Mouse (Mus musculus): Measurements from ENCODE around the gene Espnl. TPM values are rescaled to one million over a fixed set of nuclear protein-coding genes. Genes with fewer than 3 reads are reported as not detected.

Espnl gene
- 0.04 TPM in 2 replicates for polyA plus RNA-seq (2015; fragmentation: Nextera tagmentation; extraction: Ambion mirVana)

GRCm38 (mm10) chr1:91321760-91322438 lies at the start of gene Espnl:
Espnl (plus strand) TSS chr1:91322075.
- 0 out of 2 replicates have a peak, but pooled peaks cover 4% of the 10 kb centered on the region for H3K4me1 ChIP-seq
- no peak within 1 kb of the TSS for H3K9ac ChIP-seq
- no peak for ATAC-seq (ENCODE audit: insufficient number of reproducible peaks, low FRiP score, low TSS enrichment, low read depth)
- no peak within 1 kb of the TSS for H3K4me3 ChIP-seq
- H3K27me3 ChIP-seq, result no peaks in the 10 kb centered on the region
- H3K27ac ChIP-seq, result no peak within 1 kb of the TSS
- 65% methylated on average over 19 of the region's 19 CpGs for WGBS
- H3K4me2 ChIP-seq, result no peak within 1 kb of the TSS
- H3K9me3 ChIP-seq, result no peaks in the 10 kb centered on the region
- no peaks in the 10 kb centered on the region for H3K36me3 ChIP-seq

- Histone ChIP-seq H3K4me3 (no peak overlapping the region), H3K27me3 (no peaks in the 10 kb centered on the region), H3K27ac (peak overlapping the region; percentile 47), H3K9ac (no peak overlapping the region), H3K4me2 (no peak overlapping the region), H3K9me3 (no peaks in the 10 kb centered on the region), H3K4me1 (no peaks in the 10 kb centered on the region; the same call in 1 of the 2 replicates), H3K36me3 (peaks cover 25% of the 10 kb centered on the region)
- WGBS, result 79% methylated on average over 2 of the region's 2 CpGs
- ATAC-seq (ENCODE audit: insufficient number of reproducible peaks, low FRiP score, low TSS enrichment, low read depth), result peak; percentile 71
Observed at GRCm38 (mm10) chr1:91272260-91272659, 49.6 kb upstream of the Espnl start.

- H3K36me3 ChIP-seq, result peaks cover 51% of the 10 kb centered on the region
- H3K9me3 ChIP-seq, result no peaks in the 10 kb centered on the region
- H3K9ac ChIP-seq, result no peak overlapping the region
- 93% methylated on average over 4 of the region's 4 CpGs for WGBS
- H3K27me3 ChIP-seq, result no peaks in the 10 kb centered on the region
- no peak overlapping the region for H3K4me3 ChIP-seq
- H3K4me1 ChIP-seq, result no peaks in the 10 kb centered on the region; the same call in 1 of the 2 replicates
- H3K4me2 ChIP-seq, result no peak overlapping the region
- H3K27ac ChIP-seq, result no peak overlapping the region
- no peak for ATAC-seq (ENCODE audit: insufficient number of reproducible peaks, low FRiP score, low TSS enrichment, low read depth)
Observed at GRCm38 (mm10) chr1:91276581-91276980, 45.3 kb upstream of the Espnl start.

GRCm38 (mm10) chr1:91277480-91277879 lies 44.4 kb upstream of the Espnl start:
- Histone ChIP-seq H3K27ac (no peak overlapping the region), H3K27me3 (no peaks in the 10 kb centered on the region), H3K36me3 (peaks cover 51% of the 10 kb centered on the region), H3K4me1 (no peaks in the 10 kb centered on the region; the same call in 1 of the 2 replicates), H3K4me3 (no peak overlapping the region), H3K9ac (no peak overlapping the region), H3K9me3 (no peaks in the 10 kb centered on the region), H3K4me2 (no peak overlapping the region)
- ATAC-seq (ENCODE audit: insufficient number of reproducible peaks, low FRiP score, low TSS enrichment, low read depth), result no peak
- WGBS, result 80% methylated on average over 2 of the region's 2 CpGs

GRCm38 (mm10) chr1:91278410-91279119 lies 43.3 kb upstream of the Espnl start:
- WGBS, result 98% methylated on average over 3 of the region's 3 CpGs
- no peaks in the 10 kb centered on the region for H3K9me3 ChIP-seq
- H3K36me3 ChIP-seq, result peaks cover 52% of the 10 kb centered on the region
- no peak overlapping the region for H3K4me2 ChIP-seq
- H3K9ac ChIP-seq, result no peak overlapping the region
- H3K27me3 ChIP-seq, result no peaks in the 10 kb centered on the region
- no peak overlapping the region for H3K4me3 ChIP-seq
- no peak overlapping the region for H3K27ac ChIP-seq
- ATAC-seq (ENCODE audit: insufficient number of reproducible peaks, low FRiP score, low TSS enrichment, low read depth), result no peak
- no peaks in the 10 kb centered on the region for H3K4me1 ChIP-seq

GRCm38 (mm10) chr1:91279126-91279525 lies 42.7 kb upstream of the Espnl start:
- ATAC-seq (ENCODE audit: insufficient number of reproducible peaks, low FRiP score, low TSS enrichment, low read depth), result no peak
- H3K4me2 ChIP-seq, result no peak overlapping the region
- H3K4me1 ChIP-seq, result no peaks in the 10 kb centered on the region
- no peaks in the 10 kb centered on the region for H3K9me3 ChIP-seq
- peaks cover 56% of the 10 kb centered on the region for H3K36me3 ChIP-seq
- H3K4me3 ChIP-seq, result no peak overlapping the region
- WGBS, result 82% methylated on average over 1 of the region's 1 CpGs
- no peak overlapping the region for H3K9ac ChIP-seq
- no peaks in the 10 kb centered on the region for H3K27me3 ChIP-seq
- no peak overlapping the region for H3K27ac ChIP-seq

GRCm38 (mm10) chr1:91282582-91282981 lies 39.3 kb upstream of the Espnl start:
- no peaks in the 10 kb centered on the region for H3K4me1 ChIP-seq
- peaks cover 62% of the 10 kb centered on the region for H3K36me3 ChIP-seq
- H3K4me2 ChIP-seq, result no peak overlapping the region
- no peaks in the 10 kb centered on the region for H3K9me3 ChIP-seq
- H3K27me3 ChIP-seq, result no peaks in the 10 kb centered on the region
- no peak overlapping the region for H3K27ac ChIP-seq
- no peak overlapping the region for H3K4me3 ChIP-seq
- no peak for ATAC-seq (ENCODE audit: insufficient number of reproducible peaks, low FRiP score, low TSS enrichment, low read depth)
- H3K9ac ChIP-seq, result no peak overlapping the region
- 95% methylated on average over 1 of the region's 1 CpGs for WGBS

- no peaks in the 10 kb centered on the region for H3K27me3 ChIP-seq
- H3K4me1 ChIP-seq, result no peaks in the 10 kb centered on the region
- H3K4me3 ChIP-seq, result no peak overlapping the region
- no peak overlapping the region for H3K9ac ChIP-seq
- WGBS, result 95% methylated on average over 1 of the region's 1 CpGs
- H3K27ac ChIP-seq, result no peak overlapping the region
- ATAC-seq (ENCODE audit: insufficient number of reproducible peaks, low FRiP score, low TSS enrichment, low read depth), result no peak
- H3K9me3 ChIP-seq, result no peaks in the 10 kb centered on the region
- peaks cover 51% of the 10 kb centered on the region for H3K36me3 ChIP-seq
- H3K4me2 ChIP-seq, result no peak overlapping the region
Observed at GRCm38 (mm10) chr1:91289375-91289774, 32.5 kb upstream of the Espnl start.

- no peak for ATAC-seq (ENCODE audit: insufficient number of reproducible peaks, low FRiP score, low TSS enrichment, low read depth)
Observed at GRCm38 (mm10) chr1:91292101-91292825, 29.6 kb upstream of the Espnl start.

GRCm38 (mm10) chr1:91295544-91295943 lies 26.3 kb upstream of the Espnl start:
- Histone ChIP-seq H3K4me3 (no peak overlapping the region), H3K36me3 (peaks cover 5% of the 10 kb centered on the region; the same call in 1 of the 2 replicates), H3K27me3 (no peaks in the 10 kb centered on the region), H3K4me2 (no peak overlapping the region), H3K4me1 (peaks cover 12% of the 10 kb centered on the region; the same call in 1 of the 2 replicates), H3K9me3 (no peaks in the 10 kb centered on the region), H3K9ac (no peak overlapping the region), H3K27ac (no peak overlapping the region)
- 88% methylated on average over 6 of the region's 6 CpGs for WGBS
- ATAC-seq (ENCODE audit: insufficient number of reproducible peaks, low FRiP score, low TSS enrichment, low read depth), result no peak

More at GRCm38 (mm10) chr1:91292101-91292825, 29.6 kb upstream of the Espnl start:
- H3K27ac ChIP-seq, result no peak overlapping the region
- H3K36me3 ChIP-seq, result peaks cover 26% of the 10 kb centered on the region
- H3K27me3 ChIP-seq, result no peaks in the 10 kb centered on the region
- H3K4me3 ChIP-seq, result no peak overlapping the region
- 91% methylated on average over 11 of the region's 11 CpGs for WGBS
- no peak overlapping the region for H3K9ac ChIP-seq
- H3K9me3 ChIP-seq, result no peaks in the 10 kb centered on the region
- H3K4me1 ChIP-seq, result no peaks in the 10 kb centered on the region
- no peak overlapping the region for H3K4me2 ChIP-seq

GRCm38 (mm10) chr1:91297799-91298744 lies 23.8 kb upstream of the Espnl start, which contains the start of gene Scly:
Scly (plus strand) TSS chr1:91298338.
- Histone ChIP-seq H3K27ac (no peak within 1 kb of the TSS), H3K9ac (peak within 1 kb of the TSS; percentile 59), H3K27me3 (no peaks in the 10 kb centered on the region), H3K4me2 (peak within 1 kb of the TSS; percentile 83), H3K36me3 (0 out of 2 replicates have a peak, but pooled peaks cover 2% of the 10 kb centered on the region), H3K9me3 (no peaks in the 10 kb centered on the region), H3K4me3 (peak within 1 kb of the TSS; percentile 68), H3K4me1 (peaks cover 12% of the 10 kb centered on the region; the same call in 1 of the 2 replicates)
- WGBS, result under 1% methylated on average over 63 of the region's 65 CpGs
- ATAC-seq (ENCODE audit: insufficient number of reproducible peaks, low FRiP score, low TSS enrichment, low read depth), result peak; percentile 97
